Mouse (Mus musculus) cerebellum, adult 8-10 months (tissue): ENCODE data around the gene Tmem126a.
A peak's percentile ranks its signal among the peaks of the same experiment; 100 is the strongest.

ENCODE experiments used
- DNase-seq: peaks from one replicate; pipeline ENCODE4 v3.0.0; 2022

Tmem126a gene

GRCm38 (mm10) chr7:90456845-90457468, at the start of gene Tmem126a:
Gene Tmem126a (minus strand): TSS chr7:90457229.
- peak; percentile 77 for DNase-seq

GRCm38 (mm10) chr7:90482607-90483006, 25.6 kb upstream of the Tmem126a start:
- DNase-seq, result no peak

GRCm38 (mm10) chr7:90476313-90477245, 19.6 kb upstream of the Tmem126a start, which contains the start of gene Dlg2:
Gene Dlg2 (plus strand): TSS chr7:90476672.
- no peak for DNase-seq

GRCm38 (mm10) chr7:90475793-90476312, 18.8 kb upstream of the Tmem126a start, which contains the start of gene Tmem126b:
Gene Tmem126b (minus strand): TSS chr7:90476001.
- DNase-seq, result peak; percentile 99

GRCm38 (mm10) chr7:90473511-90473910, 16.5 kb upstream of the Tmem126a start:
- no peak for DNase-seq

- DNase-seq, result no peak
Measured at GRCm38 (mm10) chr7:90461441-90461840, 4.4 kb upstream of the Tmem126a start.

GRCm38 (mm10) chr7:90460930-90461329, 3.9 kb upstream of the Tmem126a start:
- no peak for DNase-seq

- DNase-seq, result no peak
Measured at GRCm38 (mm10) chr7:90460330-90460729, 3.3 kb upstream of the Tmem126a start.

- DNase-seq, result peak; percentile 38
Measured at GRCm38 (mm10) chr7:90457517-90457916, 488 bp upstream of the Tmem126a start.

GRCm38 (mm10) chr7:90456149-90456844, 732 bp downstream of the Tmem126a start:
- DNase-seq, result no peak

- no peak for DNase-seq
Measured at GRCm38 (mm10) chr7:90444206-90444605, 12.8 kb downstream of the Tmem126a start.

- peak; percentile 75 for DNase-seq
Measured at GRCm38 (mm10) chr7:90443101-90444091, 13.6 kb downstream of the Tmem126a start.

GRCm38 (mm10) chr7:90442518-90443080, 14.4 kb downstream of the Tmem126a start, which contains the start of gene Crebzf:
Gene Crebzf (plus strand): TSS chr7:90442729.
- peak; percentile 92 for DNase-seq

- no peak for DNase-seq
Measured at GRCm38 (mm10) chr7:90442070-90442469, 15.0 kb downstream of the Tmem126a start.

GRCm38 (mm10) chr7:90440044-90440443, 17.0 kb downstream of the Tmem126a start:
- no peak for DNase-seq

GRCm38 (mm10) chr7:90432221-90432620, 24.8 kb downstream of the Tmem126a start:
- DNase-seq, result no peak

GRCm38 (mm10) chr7:90427006-90427405, 30.0 kb downstream of the Tmem126a start:
- DNase-seq, result peak; percentile 30

GRCm38 (mm10) chr7:90426020-90427001, 30.7 kb downstream of the Tmem126a start, which contains the start of gene Ccdc89:
Gene Ccdc89 (plus strand): TSS chr7:90426577.
- DNase-seq, result peak; percentile 78

- peak; percentile 66 for DNase-seq
Measured at GRCm38 (mm10) chr7:90409934-90410333, 47.1 kb downstream of the Tmem126a start.
